Mouse (Mus musculus): ENCODE data around the gene Crybg2.

GRCm38 (mm10) chr4:134067383-134067782 is 6.8 kb downstream of the Crybg2 start:
- TF ChIP-seq CTCF (IDR thresholded peaks at IDR 0.05) (no peak), EP300 (IDR thresholded peaks at IDR 0.05) (no peak)

Measured in lung, postnatal 0 days (tissue).